Mouse (Mus musculus) myocyte (in vitro differentiated cells): ENCODE data around the gene Olfr969.
"Not testable (repeated sequence)": the region's sequence is repeated elsewhere in the genome, so short reads cannot be mapped to it uniquely, and the experiment has no call there.

Source experiments
- E2F4 ChIP-seq: IDR thresholded peaks from one replicate; pipeline ENCODE4 v1.6.1; 2011; ENCODE audit warnings: mild to moderate bottlenecking, control low read depth, moderate library complexity; ENCODE audit not compliant: insufficient read depth
- MAX ChIP-seq: IDR thresholded peaks from one replicate; pipeline ENCODE4 v1.6.1; 2011; ENCODE audit warnings: low read depth, mild to moderate bottlenecking, control low read depth
- MYOD1 ChIP-seq, 3 experiments: IDR thresholded peaks; one replicate each; pipeline ENCODE4 v1.6.1; 2011; ENCODE audit warnings: control low read depth in 2 of 3, low read depth in 2 of 3, mild to moderate bottlenecking in 2 of 3, moderate library complexity in 1 of 3; ENCODE audit not compliant: insufficient read length in 2 of 3, control insufficient read depth in 1 of 3
- POLR2A ChIP-seq: IDR thresholded peaks from one replicate; pipeline ENCODE4 v1.6.1; 2011; ENCODE audit warnings: low read depth, mild to moderate bottlenecking, control low read depth, moderate library complexity; ENCODE audit not compliant: insufficient read length
- POLR2AphosphoS2 ChIP-seq: IDR thresholded peaks from one replicate; pipeline ENCODE4 v1.6.1; 2011; ENCODE audit warnings: low read depth, control low read depth; ENCODE audit not compliant: insufficient read length
- USF1 ChIP-seq: IDR thresholded peaks from one replicate; pipeline ENCODE4 v1.6.1; 2011; ENCODE audit warnings: low read depth, mild to moderate bottlenecking, control low read depth, moderate library complexity

DNA sequence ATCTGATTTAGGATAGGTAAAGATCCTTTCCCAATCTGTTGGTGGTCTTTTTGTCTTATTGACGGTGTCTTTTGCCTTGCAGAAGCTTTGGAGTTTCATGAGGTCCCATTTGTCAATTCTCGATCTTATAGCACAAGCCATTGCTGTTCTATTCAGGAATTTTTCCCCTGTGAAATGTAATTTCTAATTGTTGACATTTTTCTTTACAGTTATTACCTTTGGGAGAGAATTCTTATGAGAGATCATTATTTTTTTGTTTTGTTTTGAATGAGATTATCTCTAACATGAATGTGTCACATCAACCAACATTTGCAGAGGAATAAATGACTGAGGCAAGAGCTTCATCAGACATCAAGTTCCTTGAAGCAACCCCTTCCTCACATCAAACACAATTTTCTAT lies 45.8 kb downstream of the Olfr969 start, which contains the start of gene Olfr971:
- TF ChIP-seq POLR2A; USF1; MYOD1 (IDR thresholded peaks at IDR 0.05; ENCODE audit: control insufficient read depth in 1 of 3, insufficient read length in 2 of 3, low read depth in 2 of 3); POLR2AphosphoS2; E2F4; MAX: not testable (repeated sequence)
